Mouse (Mus musculus) cerebellum, adult 8-10 months (tissue): Measurements from ENCODE around the gene Hist1h2bk.
"Not testable (repeated sequence)": the region's sequence is repeated elsewhere in the genome, so short reads cannot be mapped to it uniquely, and the experiment has no call there.

ENCODE experiments used
- DNase-seq: peaks from one replicate; pipeline ENCODE4 v3.0.0; 2022

Hist1h2bk gene

DNA sequence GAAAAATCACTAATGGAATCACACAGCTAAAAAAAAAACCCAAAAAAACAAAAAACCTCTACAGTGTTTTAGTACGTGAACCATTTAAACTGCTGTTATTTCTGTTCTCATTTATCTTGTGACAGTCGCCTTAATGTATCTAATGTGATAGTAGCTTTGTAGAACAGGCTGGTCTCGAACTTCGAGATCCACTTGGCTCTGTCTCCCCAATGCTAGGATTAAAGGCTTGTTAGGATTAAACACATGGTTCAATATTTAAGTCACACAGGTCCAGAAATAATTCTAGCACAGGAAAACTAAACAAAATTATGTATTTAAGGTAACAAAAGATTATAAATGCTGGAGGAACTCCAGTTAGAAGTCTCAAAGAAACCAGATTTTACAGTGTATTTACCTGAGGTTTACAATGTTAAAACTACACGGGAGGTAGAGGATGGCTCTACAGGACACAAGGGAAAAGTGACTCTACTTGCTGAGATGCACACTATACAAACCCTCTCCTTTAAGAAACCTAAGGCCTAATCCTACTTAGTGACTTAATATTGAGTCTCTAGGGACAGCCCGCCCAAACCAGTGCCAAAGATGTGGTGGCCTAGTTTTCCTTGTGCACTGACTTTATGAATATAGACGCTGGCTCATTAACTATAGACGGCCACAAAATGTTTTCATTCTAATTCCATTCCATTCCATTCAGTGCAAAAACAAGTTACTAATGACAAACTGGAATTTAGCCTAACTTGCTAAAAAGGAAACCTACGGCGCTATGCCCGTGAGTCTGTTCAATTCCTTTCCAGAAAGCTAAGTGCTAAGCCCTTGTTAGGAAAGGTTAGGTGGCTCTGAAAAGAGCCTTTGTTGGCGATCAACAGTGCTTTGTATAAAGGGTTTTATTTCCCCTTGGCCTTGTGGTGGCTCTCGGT, 6.2 kb downstream of the Hist1h2bk start:
- no peak for DNase-seq

DNA sequence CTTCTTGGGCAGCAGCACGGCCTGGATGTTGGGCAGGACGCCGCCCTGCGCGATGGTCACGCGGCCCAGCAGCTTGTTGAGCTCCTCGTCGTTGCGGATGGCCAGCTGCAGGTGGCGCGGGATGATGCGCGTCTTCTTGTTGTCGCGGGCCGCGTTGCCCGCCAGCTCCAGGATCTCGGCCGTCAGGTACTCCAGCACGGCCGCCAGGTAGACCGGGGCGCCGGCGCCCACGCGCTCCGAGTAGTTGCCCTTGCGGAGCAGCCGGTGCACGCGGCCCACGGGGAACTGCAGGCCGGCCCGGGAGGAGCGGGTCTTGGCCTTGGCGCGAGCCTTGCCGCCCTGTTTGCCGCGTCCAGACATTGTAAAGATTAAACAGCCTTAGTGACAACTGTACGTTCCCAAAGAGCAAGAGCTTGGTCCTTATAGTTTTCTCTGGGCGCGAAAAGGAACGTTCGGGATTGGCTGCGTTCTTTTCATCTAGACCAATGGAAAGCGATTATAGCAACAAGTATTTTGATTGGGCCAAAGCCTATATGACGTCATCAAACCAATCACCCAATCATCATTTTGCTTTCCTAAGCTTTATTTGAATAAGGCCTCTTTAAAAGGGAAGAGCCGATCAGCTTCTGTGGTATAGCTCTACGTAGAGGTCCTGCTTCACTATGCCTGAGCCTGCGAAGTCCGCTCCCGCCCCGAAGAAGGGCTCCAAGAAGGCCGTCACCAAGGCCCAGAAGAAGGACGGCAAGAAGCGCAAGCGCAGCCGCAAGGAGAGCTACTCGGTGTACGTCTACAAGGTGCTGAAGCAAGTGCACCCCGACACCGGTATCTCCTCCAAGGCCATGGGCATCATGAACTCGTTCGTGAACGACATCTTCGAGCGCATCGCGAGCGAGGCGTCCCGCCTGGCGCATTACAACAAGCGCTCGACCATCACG, 7.2 kb downstream of the Hist1h2bk start, which contains the start of the genes Hist1h2ag and Hist1h2bj:
TSS of gene Hist1h2ag (minus strand) at position 377 of the 935 bp plus-strand sequence.
TSS of gene Hist1h2bj (plus strand) at position 647 of the 935 bp plus-strand sequence.
- DNase-seq: peak; percentile 88

GRCm38 (mm10) chr13:22043503-22044431, 8.1 kb downstream of the Hist1h2bk start:
- DNase-seq: no peak

DNA sequence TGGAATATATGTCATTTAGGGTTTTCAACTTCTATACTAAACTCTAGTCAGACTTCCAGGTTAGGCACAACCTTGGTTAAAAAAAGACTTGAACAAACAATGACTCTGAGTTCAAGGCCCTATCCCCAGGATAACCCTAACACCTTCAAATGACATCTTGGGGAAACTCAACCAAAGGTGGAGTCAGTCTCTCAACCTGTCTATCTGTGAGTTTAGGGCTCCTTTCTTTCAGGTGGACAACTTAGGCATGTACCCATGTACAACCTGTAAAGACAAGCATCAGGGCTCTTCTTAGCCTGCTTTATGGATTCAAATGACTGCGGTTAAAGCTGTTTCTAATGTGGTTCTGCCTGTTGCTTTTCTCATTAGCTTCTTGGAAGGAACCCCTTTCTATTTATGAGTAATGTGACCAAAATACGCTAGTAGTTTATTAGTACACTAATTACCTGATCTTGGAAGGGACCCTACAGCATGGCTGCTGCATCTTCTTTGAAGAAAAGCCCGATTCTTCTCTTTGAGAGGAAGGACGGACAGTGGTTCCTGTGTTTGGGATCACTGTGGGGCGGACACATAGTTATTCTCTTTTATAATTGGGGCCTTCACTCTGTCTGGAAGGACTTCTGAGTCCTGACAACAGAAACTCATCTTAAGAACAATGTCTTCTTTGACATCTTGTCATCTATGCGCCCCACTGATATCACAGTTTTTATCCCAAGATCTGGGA, 8.9 kb downstream of the Hist1h2bk start:
- DNase-seq: no peak

GRCm38 (mm10) chr13:22045311-22045710, 9.6 kb downstream of the Hist1h2bk start:
- no peak for DNase-seq

- DNase-seq: no peak
These were observed 13.4 kb downstream of the Hist1h2bk start for GRCm38 (mm10) chr13:22049041-22049440.

- no peak for DNase-seq
These were observed 14.2 kb downstream of the Hist1h2bk start for GRCm38 (mm10) chr13:22049737-22050440.

DNA sequence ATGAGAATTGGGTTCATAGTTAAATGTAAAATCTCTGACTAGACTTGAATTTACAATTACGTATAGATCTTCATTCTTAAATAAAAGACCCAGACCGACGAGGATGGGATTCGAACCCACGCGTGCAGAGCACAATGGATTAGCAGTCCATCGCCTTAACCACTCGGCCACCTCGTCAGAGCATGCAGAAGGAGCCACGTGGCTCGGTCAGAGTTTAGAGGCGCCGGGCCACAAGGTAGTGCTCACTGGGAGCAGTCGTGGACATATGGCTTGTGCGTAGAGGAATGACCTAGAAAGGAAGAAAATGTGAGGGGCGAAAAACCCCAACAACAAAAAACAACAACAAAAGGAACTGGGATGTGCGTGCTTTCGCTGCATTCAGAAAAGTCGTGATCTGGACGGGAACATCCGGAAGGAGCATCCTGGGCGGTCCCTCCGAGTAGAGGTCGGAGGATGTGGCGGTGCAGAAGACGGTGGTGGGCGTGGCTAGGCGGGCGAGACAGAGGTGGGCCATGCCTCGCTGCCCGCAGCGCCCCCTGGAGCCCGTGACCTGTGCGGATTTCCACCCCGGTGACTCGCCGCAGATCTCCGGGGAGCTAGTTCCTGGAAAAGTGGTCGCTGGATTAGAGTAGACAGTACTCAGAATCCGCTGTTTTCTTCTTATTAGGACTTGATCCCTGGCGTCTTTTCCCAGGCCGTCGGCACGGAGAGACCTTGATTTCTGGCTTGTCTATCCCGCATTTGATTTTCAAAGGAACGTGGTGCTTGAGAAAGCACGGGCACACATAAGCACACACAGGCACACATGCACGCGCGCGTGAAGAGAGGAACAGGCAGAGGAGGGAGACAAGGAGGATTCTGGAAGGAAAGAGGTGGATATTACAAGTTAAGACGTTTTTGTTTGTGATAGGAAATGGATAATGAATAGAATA, 15.2 kb downstream of the Hist1h2bk start:
- peak; percentile 63 for DNase-seq

DNA sequence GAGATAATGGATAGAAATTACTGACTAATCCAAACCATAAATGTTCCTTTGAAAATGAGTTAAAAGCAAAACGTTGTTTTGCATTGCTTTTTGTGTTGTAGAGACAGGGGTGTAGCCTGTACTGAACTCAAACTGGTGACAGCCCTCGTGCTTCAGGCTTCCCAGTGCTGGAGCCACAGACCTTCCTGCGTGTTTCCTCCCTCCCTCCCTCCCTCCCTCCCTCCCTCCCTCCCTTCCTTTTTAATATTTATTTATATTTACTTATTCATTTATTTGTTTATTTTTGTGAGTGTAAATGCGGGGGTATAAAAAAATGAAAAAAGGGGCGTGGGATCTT, 15.8 kb downstream of the Hist1h2bk start:
- DNase-seq: no peak

DNA sequence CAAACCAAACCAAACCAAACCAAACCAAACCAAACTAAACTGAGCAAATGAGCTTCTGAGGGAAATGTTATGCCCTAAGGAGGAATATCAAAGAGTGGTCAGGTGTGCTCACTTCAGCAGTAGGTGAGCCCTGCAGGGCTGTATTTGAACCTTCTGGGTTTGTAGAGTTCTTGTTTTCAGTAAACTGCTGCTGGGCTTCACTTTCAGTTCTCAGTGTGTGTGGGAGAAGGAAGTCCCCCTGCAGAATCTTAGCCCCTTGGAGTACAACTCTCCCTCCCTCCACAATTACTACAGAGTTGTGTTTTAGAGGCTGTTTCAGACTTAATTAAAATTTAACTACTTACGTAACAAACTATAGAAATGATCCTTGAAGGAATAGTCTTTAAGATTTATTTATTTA, 18.1 kb downstream of the Hist1h2bk start:
- no peak for DNase-seq

- no peak for DNase-seq
These were observed 25.8 kb downstream of the Hist1h2bk start for GRCm38 (mm10) chr13:22061422-22061821.

DNA sequence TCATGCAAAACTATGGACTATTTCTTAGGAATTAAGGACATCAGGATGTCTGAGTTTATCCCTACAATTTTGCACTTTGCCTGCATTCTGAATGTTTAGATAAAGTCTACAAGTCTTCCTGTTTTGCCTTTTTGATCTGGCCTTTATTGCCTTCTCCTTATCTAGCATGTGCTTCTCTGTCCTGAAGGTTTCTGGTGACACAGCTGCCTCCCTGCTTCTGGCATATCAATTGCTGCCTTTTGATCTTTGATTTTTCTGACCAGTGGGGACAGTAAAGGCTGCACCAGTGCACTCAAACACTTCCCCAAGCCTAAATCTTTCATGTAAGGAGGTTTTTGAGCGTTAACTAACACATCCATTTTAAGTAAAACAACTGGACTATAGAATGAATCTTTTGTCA, 27.8 kb downstream of the Hist1h2bk start:
- no peak for DNase-seq

DNA sequence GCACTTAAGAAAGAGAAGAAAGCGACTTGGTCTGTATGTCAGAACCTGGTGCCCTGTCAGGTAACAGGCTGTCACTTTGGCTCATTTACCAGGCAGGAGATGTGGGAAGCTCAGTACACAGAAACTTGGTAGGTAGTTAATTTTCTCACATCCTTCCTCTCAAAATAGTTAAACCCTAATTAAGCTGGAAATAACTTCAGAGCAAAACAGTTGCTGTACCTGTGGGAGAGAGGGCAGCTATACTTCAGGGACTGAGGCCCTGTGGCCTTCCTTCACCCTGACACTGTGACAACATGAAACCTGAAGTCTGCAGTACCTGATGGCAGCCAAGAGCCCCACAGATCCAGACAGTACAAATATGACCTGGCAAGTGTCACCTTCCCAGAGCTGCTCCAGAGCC, 48.5 kb downstream of the Hist1h2bk start, which contains the start of gene Vmn1r188:
TSS of gene Vmn1r188 (plus strand) at position 301 of the 400 bp plus-strand sequence.
- not testable (repeated sequence) for DNase-seq
